Mouse (Mus musculus) lung, embryonic 14.5 days (tissue): ENCODE results near the gene Adamts2. TPM values are rescaled to one million over a fixed set of nuclear protein-coding genes. Genes with fewer than 3 reads are reported as not detected.

Experiments
- ATAC-seq: fragments of 200-750 bp; cut with Nextera tagmentation; 2 replicates; pipeline ENCODE4 v1.8.0; 2017; ENCODE audit warnings: mild to moderate bottlenecking, moderate TSS enrichment, moderate library complexity; ENCODE audit not compliant: insufficient read depth
- DNase-seq: peaks from one replicate; pipeline ENCODE4 v3.0.0-alpha.2; 2015
- H3K27ac ChIP-seq: fragments of 300-500 bp; sonication (generic); 2 replicates; pipeline ENCODE4 v1.5.1; 2014; ENCODE audit warnings: low read depth, mild to moderate bottlenecking, moderate library complexity
- H3K27me3 ChIP-seq: fragments of 300-500 bp; sonication (generic); 2 replicates; pipeline ENCODE4 v1.6.1; 2014; ENCODE audit warnings: low read length, control low read depth; ENCODE audit not compliant: insufficient read depth
- H3K36me3 ChIP-seq: fragments of 300-500 bp; sonication (generic); 2 replicates; pipeline ENCODE4 v1.6.1; 2014; ENCODE audit warnings: control low read depth; ENCODE audit not compliant: insufficient read depth
- H3K4me1 ChIP-seq: fragments of 300-500 bp; sonication (generic); 2 replicates; pipeline ENCODE4 v1.6.1; 2014; ENCODE audit warnings: antibody characterized with exemption, control low read depth; ENCODE audit not compliant: insufficient read depth
- H3K4me2 ChIP-seq: fragments of 300-500 bp; sonication (generic); 2 replicates; pipeline ENCODE4 v1.6.1; 2014; ENCODE audit warnings: mild to moderate bottlenecking
- H3K4me3 ChIP-seq: fragments of 300-500 bp; sonication (generic); 2 replicates; pipeline ENCODE4 v1.5.1; 2014; ENCODE audit warnings: low read depth, low read length
- H3K9ac ChIP-seq: fragments of 300-500 bp; sonication (generic); 2 replicates; pipeline ENCODE4 v1.6.1; 2014
- H3K9me3 ChIP-seq: fragments of 300-500 bp; sonication (generic); 2 replicates; pipeline ENCODE4 v1.6.1; 2016; ENCODE audit warnings: low read depth, low read length, control low read depth
- CTCF ChIP-seq: IDR thresholded peaks from 2 replicates; pipeline ENCODE4 v1.5.1; 2016; ENCODE audit warnings: antibody characterized with exemption, low read depth
- WGBS: fragments of 180-500 bp; shearing (Covaris S2); extraction: QIAGEN DNeasy Blood & Tissue Kit; methylation state at CpG from one replicate; pipeline ENCODE4 v1.1.7; 2014; 5-methylcytosine and 5-hydroxymethylcytosine counted together
- polyA plus RNA-seq: library from polyadenylated mRNA; unstranded; fragments of >200 nt; fragmentation: Nextera tagmentation; extraction: Ambion mirVana; gene quantifications from 2 replicates; pipeline ENCODE4 v1.2.1, GENCODE M21; 2014

The Adamts2 gene
- polyA plus RNA-seq, 1 experiment from 2014 or later, result 10.9 TPM

DNA sequence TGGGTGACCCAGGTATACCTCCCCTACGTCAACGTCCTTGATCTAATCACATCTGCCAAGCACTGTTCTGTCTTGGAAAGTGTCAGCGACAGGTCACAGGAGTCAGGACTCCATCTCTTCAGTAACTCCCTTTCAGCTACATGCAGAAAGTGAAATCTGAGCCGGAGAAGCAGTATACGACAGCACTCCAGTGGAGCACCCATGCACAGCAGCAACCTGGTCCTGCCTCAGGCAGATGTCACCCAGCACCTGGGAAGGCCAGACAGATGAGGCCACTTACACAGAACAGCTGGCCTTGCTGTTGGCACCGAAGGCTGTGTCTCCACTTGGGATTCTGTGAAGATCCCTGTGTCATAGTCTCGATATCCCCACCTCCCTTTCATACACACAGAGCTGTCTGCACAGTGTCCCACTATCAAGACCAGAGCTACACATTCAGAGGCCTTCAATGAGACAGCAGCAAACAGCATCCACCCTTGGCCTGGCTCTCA, 70.0 kb downstream of the Adamts2 start:
- H3K4me1 ChIP-seq, result peaks cover 7% of the 10 kb centered on the region
- no peaks in the 10 kb centered on the region for H3K36me3 ChIP-seq
- no peak overlapping the region for H3K4me3 ChIP-seq
- no peak for TF ChIP-seq CTCF
- no peaks in the 10 kb centered on the region for H3K9me3 ChIP-seq
- no peak for ATAC-seq
- H3K9ac ChIP-seq, result no peak overlapping the region
- H3K4me2 ChIP-seq, result no peak overlapping the region
- H3K27me3 ChIP-seq, result no peaks in the 10 kb centered on the region
- H3K27ac ChIP-seq, result no peak overlapping the region
- WGBS, result 51% methylated on average over 7 of the region's 7 CpGs
- DNase-seq, result no peak

DNA sequence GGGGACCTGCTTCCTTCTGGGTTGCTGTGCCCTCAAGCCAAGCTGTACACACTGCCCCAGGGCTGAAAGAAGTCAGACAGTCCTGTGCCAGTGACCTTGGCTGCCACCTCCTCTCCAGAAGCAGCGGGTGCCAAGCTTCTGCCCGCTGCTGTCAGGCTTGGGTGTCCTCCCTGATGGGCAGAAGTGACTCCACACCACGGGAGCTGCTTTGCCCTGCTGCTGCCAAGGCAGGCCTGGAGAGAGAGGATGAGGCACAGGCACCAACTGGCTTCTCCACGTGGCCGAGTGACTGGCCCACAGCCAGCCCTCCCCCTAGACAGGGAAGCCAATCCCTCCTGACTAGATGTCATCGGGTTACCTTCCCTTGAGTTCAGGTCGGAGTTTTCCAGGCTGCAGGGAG, 71.0 kb downstream of the Adamts2 start:
- no peak overlapping the region for H3K27ac ChIP-seq
- ATAC-seq (no peak), DNase-seq (no peak)
- H3K4me2 ChIP-seq, result no peak overlapping the region
- no peaks in the 10 kb centered on the region for H3K9me3 ChIP-seq
- no peak overlapping the region for H3K4me3 ChIP-seq
- H3K9ac ChIP-seq, result no peak overlapping the region
- peaks cover 7% of the 10 kb centered on the region for H3K4me1 ChIP-seq
- TF ChIP-seq CTCF, result no peak
- H3K36me3 ChIP-seq, result no peaks in the 10 kb centered on the region
- WGBS, result 40% methylated on average over 7 of the region's 7 CpGs
- H3K27me3 ChIP-seq, result no peaks in the 10 kb centered on the region

DNA sequence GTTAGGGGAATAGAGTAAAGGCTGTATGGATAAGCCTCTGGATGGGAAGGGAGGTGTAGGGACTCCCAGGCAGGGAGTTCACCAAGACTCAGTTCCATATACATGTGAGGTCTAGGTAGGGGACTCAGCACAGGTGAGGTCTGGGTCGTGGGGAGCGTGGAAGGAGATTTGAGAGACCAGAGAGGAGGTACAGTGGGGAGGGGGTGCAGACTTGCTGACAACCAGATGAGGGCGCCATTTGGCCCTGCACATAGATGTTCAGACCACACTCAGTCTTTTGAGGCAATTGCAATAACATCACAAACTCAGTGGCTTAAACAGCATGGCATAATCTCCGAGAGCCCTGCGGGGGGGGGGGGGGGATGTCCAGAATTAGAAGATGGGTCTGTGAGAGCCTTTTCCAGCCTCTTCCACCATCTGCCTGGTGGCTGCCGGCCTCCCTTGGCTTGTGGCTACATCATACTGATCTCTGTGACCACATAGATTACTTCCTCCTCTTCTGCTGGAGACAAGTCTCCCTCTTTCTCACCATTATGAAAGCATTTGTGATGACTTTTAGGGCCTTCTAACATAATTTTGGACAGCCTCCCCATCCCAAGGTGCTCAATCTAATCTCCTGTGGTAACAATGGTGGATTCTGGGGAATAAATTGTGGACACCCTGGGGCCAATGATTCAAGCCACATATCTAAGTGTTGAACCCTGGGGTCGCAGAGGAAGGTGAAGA, 71.8 kb downstream of the Adamts2 start:
- Histone ChIP-seq H3K4me3 (no peak overlapping the region), H3K4me2 (no peak overlapping the region), H3K9ac (no peak overlapping the region), H3K36me3 (no peaks in the 10 kb centered on the region), H3K4me1 (peaks cover 7% of the 10 kb centered on the region), H3K27me3 (no peaks in the 10 kb centered on the region), H3K9me3 (no peaks in the 10 kb centered on the region), H3K27ac (no peak overlapping the region)
- WGBS, result 63% methylated on average over 6 of the region's 7 CpGs
- TF ChIP-seq CTCF, result peak; percentile 16; the same call in 1 of the 2 replicates
- ATAC-seq (no peak), DNase-seq (no peak)

DNA sequence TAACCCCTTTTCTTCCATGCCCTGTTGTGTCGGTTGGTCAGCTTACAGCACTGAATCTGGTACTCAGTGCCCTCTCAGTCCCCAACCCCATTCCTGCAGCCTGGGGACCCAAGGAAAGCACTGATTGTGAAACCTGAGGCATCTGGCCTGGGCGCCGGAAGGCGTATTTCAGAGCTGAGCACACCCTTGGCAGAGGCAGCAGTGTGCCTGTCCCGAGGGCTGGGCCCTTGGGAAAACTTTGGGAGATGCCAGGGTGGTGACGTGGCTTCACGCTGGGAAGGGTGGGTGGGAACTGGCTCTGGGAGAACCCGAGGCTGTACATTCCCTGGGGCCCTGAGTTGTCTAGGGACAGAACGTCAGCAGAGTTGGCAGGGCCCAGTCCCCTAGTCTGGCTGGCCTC, 72.5 kb downstream of the Adamts2 start:
- H3K4me1 ChIP-seq, result peaks cover 7% of the 10 kb centered on the region
- DNase-seq (no peak), ATAC-seq (no peak)
- no peak overlapping the region for H3K4me3 ChIP-seq
- 68% methylated on average over 9 of the region's 9 CpGs for WGBS
- TF ChIP-seq CTCF, result no peak
- H3K9me3 ChIP-seq, result no peaks in the 10 kb centered on the region
- no peak overlapping the region for H3K9ac ChIP-seq
- H3K27ac ChIP-seq, result no peak overlapping the region
- H3K36me3 ChIP-seq, result no peaks in the 10 kb centered on the region
- H3K27me3 ChIP-seq, result no peaks in the 10 kb centered on the region
- no peak overlapping the region for H3K4me2 ChIP-seq

GRCm38 (mm10) chr11:50678650-50679049, 76.8 kb downstream of the Adamts2 start:
- DNase-seq, result no peak
- no peak overlapping the region for H3K4me2 ChIP-seq
- H3K4me3 ChIP-seq, result no peak overlapping the region
- no peaks in the 10 kb centered on the region for H3K4me1 ChIP-seq
- no peak overlapping the region for H3K27ac ChIP-seq
- no peak overlapping the region for H3K9ac ChIP-seq
- no peak for TF ChIP-seq CTCF
- no peaks in the 10 kb centered on the region for H3K27me3 ChIP-seq
- no peaks in the 10 kb centered on the region for H3K9me3 ChIP-seq
- ATAC-seq, result no peak
- WGBS, result 88% methylated on average over 10 of the region's 10 CpGs
- H3K36me3 ChIP-seq, result no peaks in the 10 kb centered on the region

DNA sequence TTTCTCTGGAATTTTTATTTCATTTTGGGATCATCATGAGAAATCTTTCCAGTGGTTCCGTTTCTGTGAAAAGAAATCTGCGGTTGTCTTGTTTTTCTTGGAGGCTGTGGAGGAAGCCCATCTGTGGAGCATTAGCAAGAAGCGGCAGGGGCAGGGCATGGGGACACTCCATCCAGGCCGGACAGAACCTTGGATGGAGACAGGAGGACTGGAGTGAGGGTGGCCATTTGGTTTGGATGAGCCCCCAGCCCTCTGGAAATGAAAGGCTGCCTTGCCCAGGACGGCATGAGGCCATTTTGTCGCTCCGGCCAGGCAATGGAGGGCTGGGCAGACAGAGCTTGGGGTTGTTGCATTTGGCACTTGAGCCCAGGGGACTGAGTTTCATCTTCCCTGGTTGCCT, 80.1 kb downstream of the Adamts2 start:
- 85% methylated on average over 7 of the region's 7 CpGs for WGBS
- TF ChIP-seq CTCF, result no peak
- Histone ChIP-seq H3K4me3 (no peak overlapping the region), H3K4me1 (no peaks in the 10 kb centered on the region), H3K9ac (no peak overlapping the region), H3K9me3 (no peaks in the 10 kb centered on the region), H3K27ac (no peak overlapping the region), H3K27me3 (no peaks in the 10 kb centered on the region), H3K4me2 (no peak overlapping the region), H3K36me3 (no peaks in the 10 kb centered on the region)
- ATAC-seq (no peak), DNase-seq (no peak)

DNA sequence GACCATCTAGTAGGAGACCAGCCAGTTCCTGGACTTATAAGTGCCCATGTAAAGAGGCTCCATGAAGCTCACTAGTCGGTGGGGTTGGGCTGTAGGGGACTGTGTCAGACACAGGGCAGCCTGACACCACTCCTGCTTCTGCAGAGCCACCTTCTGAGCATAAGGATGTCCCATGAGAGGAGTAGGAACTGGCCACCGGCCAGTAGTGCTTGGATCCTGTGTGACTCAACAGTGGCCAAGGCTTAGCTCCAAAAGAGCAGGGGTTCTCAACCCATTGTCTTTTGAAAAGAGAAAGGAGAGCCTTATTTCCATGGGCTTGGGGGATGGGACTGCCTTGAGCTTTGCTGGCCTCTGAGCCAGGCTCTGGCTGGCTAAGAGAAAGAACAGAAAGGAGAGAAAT, 81.9 kb downstream of the Adamts2 start:
- H3K27me3 ChIP-seq, result no peaks in the 10 kb centered on the region
- H3K4me1 ChIP-seq, result no peaks in the 10 kb centered on the region
- no peaks in the 10 kb centered on the region for H3K36me3 ChIP-seq
- H3K9ac ChIP-seq, result no peak overlapping the region
- 77% methylated on average over 2 of the region's 2 CpGs for WGBS
- no peak overlapping the region for H3K4me2 ChIP-seq
- no peak overlapping the region for H3K4me3 ChIP-seq
- ATAC-seq (no peak), DNase-seq (no peak)
- H3K27ac ChIP-seq, result no peak overlapping the region
- H3K9me3 ChIP-seq, result no peaks in the 10 kb centered on the region
- no peak for TF ChIP-seq CTCF
